Mouse (Mus musculus): ENCODE results near the gene Dlx5.

Dlx5 gene

GRCm38 (mm10) chr6:6881638-6882190, at the start of gene Dlx5:
Dlx5 (minus strand) TSS chr6:6882085.
- DNase-seq (ENCODE audit: low read depth, low spot score) = peak; percentile 80

- no peak for DNase-seq (ENCODE audit: low read depth, low spot score)
Measured at GRCm38 (mm10) chr6:6931507-6931906, 49.6 kb upstream of the Dlx5 start.

- no peak for DNase-seq (ENCODE audit: low read depth, low spot score)
Measured at GRCm38 (mm10) chr6:6930831-6931230, 48.9 kb upstream of the Dlx5 start.

GRCm38 (mm10) chr6:6925264-6925663, 43.4 kb upstream of the Dlx5 start:
- no peak for DNase-seq (ENCODE audit: low read depth, low spot score)

GRCm38 (mm10) chr6:6917334-6917733, 35.4 kb upstream of the Dlx5 start:
- no peak for DNase-seq (ENCODE audit: low read depth, low spot score)

- DNase-seq (ENCODE audit: low read depth, low spot score) = peak; percentile 9
Measured at GRCm38 (mm10) chr6:6915526-6915915, 33.6 kb upstream of the Dlx5 start.

- peak; percentile 74 for DNase-seq (ENCODE audit: low read depth, low spot score)
Measured at GRCm38 (mm10) chr6:6914849-6915525, 33.1 kb upstream of the Dlx5 start.

- no peak for DNase-seq (ENCODE audit: low read depth, low spot score)
Measured at GRCm38 (mm10) chr6:6914304-6914703, 32.4 kb upstream of the Dlx5 start.

- DNase-seq (ENCODE audit: low read depth, low spot score) = no peak
Measured at GRCm38 (mm10) chr6:6909586-6909985, 27.7 kb upstream of the Dlx5 start.

- DNase-seq (ENCODE audit: low read depth, low spot score) = no peak
Measured at GRCm38 (mm10) chr6:6890047-6890446, 8.2 kb upstream of the Dlx5 start.

GRCm38 (mm10) chr6:6886225-6886624, 4.3 kb upstream of the Dlx5 start:
- DNase-seq (ENCODE audit: low read depth, low spot score) = no peak

- DNase-seq (ENCODE audit: low read depth, low spot score) = peak; percentile 69
Measured at GRCm38 (mm10) chr6:6884897-6885296, 3.0 kb upstream of the Dlx5 start.

- DNase-seq (ENCODE audit: low read depth, low spot score) = peak; percentile 38
Measured at GRCm38 (mm10) chr6:6882266-6882797, 447 bp upstream of the Dlx5 start.

- peak; percentile 27 for DNase-seq (ENCODE audit: low read depth, low spot score)
Measured at GRCm38 (mm10) chr6:6881115-6881637, 709 bp downstream of the Dlx5 start.

- DNase-seq (ENCODE audit: low read depth, low spot score) = peak; percentile 33
Measured at GRCm38 (mm10) chr6:6880361-6881114, 1.3 kb downstream of the Dlx5 start.

- peak; percentile 39 for DNase-seq (ENCODE audit: low read depth, low spot score)
Measured at GRCm38 (mm10) chr6:6879371-6880325, 2.2 kb downstream of the Dlx5 start.

GRCm38 (mm10) chr6:6878841-6879291, 3.0 kb downstream of the Dlx5 start:
- DNase-seq (ENCODE audit: low read depth, low spot score) = peak; percentile 76

- peak; percentile 68 for DNase-seq (ENCODE audit: low read depth, low spot score)
Measured at GRCm38 (mm10) chr6:6877981-6878840, 3.7 kb downstream of the Dlx5 start.

- no peak for DNase-seq (ENCODE audit: low read depth, low spot score)
Measured at GRCm38 (mm10) chr6:6877346-6877910, 4.5 kb downstream of the Dlx5 start.

- DNase-seq (ENCODE audit: low read depth, low spot score) = no peak
Measured at GRCm38 (mm10) chr6:6876731-6877130, 5.2 kb downstream of the Dlx5 start.

All from ES-CJ7 (cell line).